Mouse (Mus musculus): ENCODE data around the gene Itgb5. TPM values are rescaled to one million over a fixed set of nuclear protein-coding genes. Genes with fewer than 3 reads are reported as not detected.

The Itgb5 gene
- polyA plus RNA-seq, 1 experiment from 2014 or later: 13.5 TPM

Other genes starting within 250 kb of the Itgb5 start
- gene Heg1, start 145.3 kb upstream of the Itgb5 start, polyA plus RNA-seq (2015; fragmentation: Nextera tagmentation; extraction: Ambion mirVana): 9.4 and 12.4 TPM in 2 replicates
- gene Muc13, start 35.6 kb upstream of the Itgb5 start, polyA plus RNA-seq (2015; fragmentation: Nextera tagmentation; extraction: Ambion mirVana): not detected in 2 replicates
- 23.5 and 24.1 TPM in 2 replicates for gene Umps, start 137.4 kb downstream of the Itgb5 start, polyA plus RNA-seq (2015; fragmentation: Nextera tagmentation; extraction: Ambion mirVana)